Mouse (Mus musculus): ENCODE results near the gene Casd1. TPM values are rescaled to one million over a fixed set of nuclear protein-coding genes. Genes with fewer than 3 reads are reported as not detected.
A peak's percentile ranks its signal among the peaks of the same experiment; 100 is the strongest.
"Not testable (repeated sequence)": the region's sequence is repeated elsewhere in the genome, so short reads cannot be mapped to it uniquely, and the experiment has no call there.

Gene Casd1
- polyA plus RNA-seq, 1 experiment from 2014 or later, result 33.8 TPM

GRCm38 (mm10) chr6:4633189-4633588 is 32.5 kb downstream of the Casd1 start:
- H3K4me1 ChIP-seq (replicated peaks), result peaks cover 39% of the 10 kb centered on the region
- H3K36me3 ChIP-seq, result peaks cover 51% of the 10 kb centered on the region
- no peaks in the 10 kb centered on the region for H3K27me3 ChIP-seq (ENCODE audit: insufficient read depth, poor library complexity, severe bottlenecking)
- WGBS, result 42% methylated on average over 4 of the region's 4 CpGs
- H3K27ac ChIP-seq, result no peak overlapping the region
- no peak for DNase-seq (ENCODE audit: low spot score)
- no peaks in the 10 kb centered on the region for H3K9me3 ChIP-seq
- H3K4me3 ChIP-seq, result no peak overlapping the region

- peaks cover 49% of the 10 kb centered on the region for H3K36me3 ChIP-seq
- H3K27ac ChIP-seq, result 0 out of 2 replicates have a peak overlapping the region, but pooled peaks have one; percentile 35
- peaks cover 39% of the 10 kb centered on the region for H3K4me1 ChIP-seq (replicated peaks)
- H3K27me3 ChIP-seq (ENCODE audit: insufficient read depth, poor library complexity, severe bottlenecking), result no peaks in the 10 kb centered on the region
- no peaks in the 10 kb centered on the region for H3K9me3 ChIP-seq
- DNase-seq (ENCODE audit: low spot score), result no peak
- 89% methylated on average over 1 of the region's 1 CpGs for WGBS
- no peak overlapping the region for H3K4me3 ChIP-seq
Measured at GRCm38 (mm10) chr6:4634804-4635203, 34.2 kb downstream of the Casd1 start.

- DNase-seq (ENCODE audit: low spot score), result no peak
Measured at GRCm38 (mm10) chr6:4642068-4642467, 41.4 kb downstream of the Casd1 start.

GRCm38 (mm10) chr6:4647351-4647750 is 46.7 kb downstream of the Casd1 start:
- peaks cover 3% of the 10 kb centered on the region for H3K36me3 ChIP-seq
- H3K9me3 ChIP-seq, result no peaks in the 10 kb centered on the region
- H3K27me3 ChIP-seq (ENCODE audit: insufficient read depth, poor library complexity, severe bottlenecking), result no peaks in the 10 kb centered on the region
- 92% methylated on average over 3 of the region's 3 CpGs for WGBS
- H3K4me1 ChIP-seq (replicated peaks), result no peaks in the 10 kb centered on the region
- H3K4me3 ChIP-seq, result no peak overlapping the region
- H3K27ac ChIP-seq, result no peak overlapping the region
- DNase-seq (ENCODE audit: low spot score), result no peak

More at GRCm38 (mm10) chr6:4642068-4642467, 41.4 kb downstream of the Casd1 start:
- no peak overlapping the region for H3K4me3 ChIP-seq
- WGBS, result 95% methylated on average over 7 of the region's 7 CpGs
- peaks cover 45% of the 10 kb centered on the region for H3K36me3 ChIP-seq
- no peaks in the 10 kb centered on the region for H3K27me3 ChIP-seq (ENCODE audit: insufficient read depth, poor library complexity, severe bottlenecking)
- H3K27ac ChIP-seq, result no peak overlapping the region
- H3K9me3 ChIP-seq, result no peaks in the 10 kb centered on the region
- no peaks in the 10 kb centered on the region for H3K4me1 ChIP-seq (replicated peaks)

- Histone ChIP-seq H3K36me3 (no peaks in the 10 kb centered on the region), H3K4me3 (no peak overlapping the region), H3K27ac (no peak overlapping the region), H3K9me3 (peaks cover 4% of the 10 kb centered on the region), H3K4me1 (replicated peaks) (no peaks in the 10 kb centered on the region), H3K27me3 (ENCODE audit: insufficient read depth, poor library complexity, severe bottlenecking) (no peaks in the 10 kb centered on the region)
- DNase-seq (ENCODE audit: low spot score), result no peak
- 77% methylated on average over 8 of the region's 8 CpGs for WGBS
Measured at GRCm38 (mm10) chr6:4652596-4653134, 52.0 kb downstream of the Casd1 start.

GRCm38 (mm10) chr6:4653741-4654140 is 53.1 kb downstream of the Casd1 start:
- not testable (repeated sequence) for H3K4me3 ChIP-seq; H3K4me1 ChIP-seq (replicated peaks); H3K27me3 ChIP-seq (ENCODE audit: insufficient read depth, poor library complexity, severe bottlenecking); H3K36me3 ChIP-seq; H3K9me3 ChIP-seq; H3K27ac ChIP-seq; DNase-seq (ENCODE audit: low spot score)
- WGBS, result 94% methylated on average over 12 of the region's 12 CpGs

GRCm38 (mm10) chr6:4655466-4655865 is 54.8 kb downstream of the Casd1 start:
- Histone ChIP-seq H3K27ac (no peak overlapping the region), H3K36me3 (no peaks in the 10 kb centered on the region), H3K4me1 (replicated peaks) (peaks cover 1% of the 10 kb centered on the region; the same call in 1 of the 2 replicates), H3K27me3 (ENCODE audit: insufficient read depth, poor library complexity, severe bottlenecking) (no peaks in the 10 kb centered on the region), H3K4me3 (no peak overlapping the region), H3K9me3 (peaks cover 4% of the 10 kb centered on the region)
- DNase-seq (ENCODE audit: low spot score), result no peak
- 80% methylated on average over 5 of the region's 5 CpGs for WGBS

- Histone ChIP-seq H3K27ac (no peak overlapping the region), H3K9me3 (peaks cover 4% of the 10 kb centered on the region), H3K27me3 (ENCODE audit: insufficient read depth, poor library complexity, severe bottlenecking) (no peaks in the 10 kb centered on the region), H3K4me1 (replicated peaks) (peaks cover 6% of the 10 kb centered on the region), H3K4me3 (no peak overlapping the region), H3K36me3 (no peaks in the 10 kb centered on the region)
- WGBS, result 96% methylated on average over 4 of the region's 4 CpGs
- no peak for DNase-seq (ENCODE audit: low spot score)
Measured at GRCm38 (mm10) chr6:4655924-4656323, 55.3 kb downstream of the Casd1 start.

GRCm38 (mm10) chr6:4658861-4659260 is 58.2 kb downstream of the Casd1 start:
- no peak overlapping the region for H3K27ac ChIP-seq
- H3K27me3 ChIP-seq (ENCODE audit: insufficient read depth, poor library complexity, severe bottlenecking), result no peaks in the 10 kb centered on the region
- no peak for DNase-seq (ENCODE audit: low spot score)
- WGBS, result 85% methylated on average over 13 of the region's 13 CpGs
- peaks cover 12% of the 10 kb centered on the region for H3K4me1 ChIP-seq (replicated peaks)
- H3K9me3 ChIP-seq, result no peaks in the 10 kb centered on the region
- H3K36me3 ChIP-seq, result no peaks in the 10 kb centered on the region
- no peak overlapping the region for H3K4me3 ChIP-seq

- Histone ChIP-seq H3K27me3 (ENCODE audit: insufficient read depth, poor library complexity, severe bottlenecking) (no peaks in the 10 kb centered on the region), H3K4me1 (replicated peaks) (peaks cover 12% of the 10 kb centered on the region), H3K4me3 (no peak overlapping the region), H3K9me3 (no peaks in the 10 kb centered on the region), H3K36me3 (no peaks in the 10 kb centered on the region), H3K27ac (no peak overlapping the region)
- WGBS, result 60% methylated on average over 2 of the region's 2 CpGs
- DNase-seq (ENCODE audit: low spot score), result no peak
Measured at GRCm38 (mm10) chr6:4663516-4663915, 62.9 kb downstream of the Casd1 start.

GRCm38 (mm10) chr6:4664313-4664712 is 63.7 kb downstream of the Casd1 start:
- Histone ChIP-seq H3K36me3 (no peaks in the 10 kb centered on the region), H3K27me3 (ENCODE audit: insufficient read depth, poor library complexity, severe bottlenecking) (no peaks in the 10 kb centered on the region), H3K4me3 (no peak overlapping the region), H3K27ac (no peak overlapping the region), H3K9me3 (no peaks in the 10 kb centered on the region), H3K4me1 (replicated peaks) (peaks cover 12% of the 10 kb centered on the region)
- 82% methylated on average over 2 of the region's 2 CpGs for WGBS
- DNase-seq (ENCODE audit: low spot score), result no peak

GRCm38 (mm10) chr6:4665154-4665553 is 64.5 kb downstream of the Casd1 start:
- WGBS, result 92% methylated on average over 6 of the region's 6 CpGs
- no peaks in the 10 kb centered on the region for H3K9me3 ChIP-seq
- H3K36me3 ChIP-seq, result no peaks in the 10 kb centered on the region
- no peak overlapping the region for H3K27ac ChIP-seq
- peaks cover 12% of the 10 kb centered on the region for H3K4me1 ChIP-seq (replicated peaks)
- H3K4me3 ChIP-seq, result no peak overlapping the region
- no peak for DNase-seq (ENCODE audit: low spot score)
- no peaks in the 10 kb centered on the region for H3K27me3 ChIP-seq (ENCODE audit: insufficient read depth, poor library complexity, severe bottlenecking)

- H3K9me3 ChIP-seq, result no peaks in the 10 kb centered on the region
- peaks cover 6% of the 10 kb centered on the region; the same call in 1 of the 2 replicates for H3K4me1 ChIP-seq (replicated peaks)
- H3K27ac ChIP-seq, result no peak overlapping the region
- WGBS, result 28% methylated on average over 1 of the region's 1 CpGs
- H3K4me3 ChIP-seq, result no peak overlapping the region
- DNase-seq (ENCODE audit: low spot score), result no peak
- H3K36me3 ChIP-seq, result peaks cover 24% of the 10 kb centered on the region
- no peaks in the 10 kb centered on the region for H3K27me3 ChIP-seq (ENCODE audit: insufficient read depth, poor library complexity, severe bottlenecking)
Measured at GRCm38 (mm10) chr6:4677356-4677761, 76.7 kb downstream of the Casd1 start.

- Histone ChIP-seq H3K36me3 (peaks cover 28% of the 10 kb centered on the region), H3K9me3 (no peaks in the 10 kb centered on the region), H3K4me3 (no peak overlapping the region), H3K27me3 (ENCODE audit: insufficient read depth, poor library complexity, severe bottlenecking) (no peaks in the 10 kb centered on the region), H3K4me1 (replicated peaks) (peaks cover 6% of the 10 kb centered on the region; the same call in 1 of the 2 replicates), H3K27ac (no peak overlapping the region; the same call in 1 of the 2 replicates)
- WGBS, result 86% methylated on average over 1 of the region's 1 CpGs
- DNase-seq (ENCODE audit: low spot score), result no peak
Measured at GRCm38 (mm10) chr6:4679981-4680380, 79.3 kb downstream of the Casd1 start.
